Mouse (Mus musculus) mouse trophoblast stem cell (cell line): ENCODE measurements around the gene Shld1.

ENCODE experiments used
- in situ Hi-C, 2 experiments: fragments of 300-500 bp; cut with MseI, MboI; formaldehyde crosslinking; loops; 2 replicates in 1 of 2; 3 replicates in 1 of 2; pipeline ENCODE4 v1.15.1; 2025

The Shld1 gene

GRCm38 (mm10) chr2:132793441-132794203 lies 106.9 kb downstream of the Shld1 start:
- in situ Hi-C loops: no loop called here

GRCm38 (mm10) chr2:132794204-132794586 lies 107.5 kb downstream of the Shld1 start:
- in situ Hi-C loops: no loop called here
